Mouse (Mus musculus) stomach, embryonic 15.5 days (tissue): ENCODE data around the gene Ubqln4. TPM values are rescaled to one million over a fixed set of nuclear protein-coding genes. Genes with fewer than 3 reads are reported as not detected.
"Not testable (repeated sequence)": the region's sequence is repeated elsewhere in the genome, so short reads cannot be mapped to it uniquely, and the experiment has no call there.

Experiments used
- ATAC-seq: fragments of 200-750 bp; cut with Nextera tagmentation; 2 replicates; pipeline ENCODE4 v1.8.0; 2017; ENCODE audit warnings: low read depth, moderate number of reproducible peaks, moderate TSS enrichment; ENCODE audit not compliant: insufficient read depth, low FRiP score
- H3K27ac ChIP-seq: fragments of 300-500 bp; sonication (generic); 2 replicates; pipeline ENCODE4 v1.5.1; 2015; ENCODE audit warnings: mild to moderate bottlenecking, inconsistent platforms
- H3K27me3 ChIP-seq: fragments of 300-500 bp; sonication (generic); replicated peaks from 2 replicates; pipeline ENCODE4 v1.6.1; 2015; ENCODE audit warnings: inconsistent platforms
- H3K36me3 ChIP-seq: fragments of 300-500 bp; sonication (generic); 2 replicates; pipeline ENCODE4 v1.6.1; 2015; ENCODE audit warnings: inconsistent platforms
- H3K4me1 ChIP-seq: fragments of 300-500 bp; sonication (generic); 2 replicates; pipeline ENCODE4 v1.6.1; 2015; ENCODE audit warnings: inconsistent platforms
- H3K4me2 ChIP-seq: fragments of 300-500 bp; sonication (generic); 2 replicates; pipeline ENCODE4 v1.6.1; 2015; ENCODE audit warnings: mild to moderate bottlenecking, inconsistent platforms
- H3K4me3 ChIP-seq: fragments of 300-500 bp; sonication (generic); replicated peaks from 2 replicates; pipeline ENCODE4 v1.5.1; 2015; ENCODE audit warnings: inconsistent platforms
- H3K9ac ChIP-seq: fragments of 300-500 bp; sonication (generic); 2 replicates; pipeline ENCODE4 v1.6.1; 2015; ENCODE audit warnings: inconsistent platforms
- H3K9me3 ChIP-seq: fragments of 300-500 bp; sonication (generic); 2 replicates; pipeline ENCODE4 v1.6.1; 2016; ENCODE audit warnings: inconsistent platforms
- WGBS: fragments of 180-500 bp; shearing (Covaris S2); methylation state at CpG from one replicate; pipeline ENCODE4 v1.1.7; 2015; 5-methylcytosine and 5-hydroxymethylcytosine counted together
- polyA plus RNA-seq: library from polyadenylated mRNA; unstranded; fragments of >200 nt; fragmentation: Nextera tagmentation; extraction: Ambion mirVana; gene quantifications from 2 replicates; pipeline ENCODE4 v1.2.1, GENCODE M21; 2015

Gene Ubqln4
- polyA plus RNA-seq, 1 experiment from 2014 or later = 40.2 TPM

DNA sequence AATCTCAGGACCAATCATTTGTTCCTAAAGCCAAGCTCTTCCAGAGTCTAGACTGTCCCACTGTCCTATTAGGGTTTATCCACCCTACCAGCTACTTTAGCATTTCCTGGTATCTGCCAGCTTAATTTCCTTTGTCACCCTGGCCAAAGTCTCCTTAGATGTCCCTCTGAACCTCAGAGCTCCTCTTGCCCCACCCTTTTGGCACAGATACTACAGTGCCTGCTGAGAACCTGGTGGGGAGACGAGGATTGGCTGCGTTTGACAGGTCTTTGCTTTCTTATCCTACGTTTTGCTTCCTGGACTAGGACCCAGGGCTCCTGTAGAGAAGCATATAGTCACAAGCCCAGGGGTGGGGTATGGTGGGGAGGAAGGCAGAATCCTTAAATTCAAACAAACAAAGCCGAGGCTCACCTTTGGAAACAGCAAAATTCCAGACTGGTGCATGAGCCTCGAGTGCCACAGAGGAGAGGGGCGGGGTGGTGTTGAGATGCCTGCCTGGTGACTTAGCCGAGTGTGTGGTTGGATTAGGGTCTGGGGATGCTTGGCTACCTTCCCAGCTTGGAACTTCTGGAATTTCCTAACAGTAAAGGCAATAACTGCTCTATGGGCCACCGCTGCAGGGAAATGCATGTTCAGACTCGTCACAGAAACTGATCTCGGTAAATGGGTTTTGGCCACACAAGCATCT, 40.5 kb downstream of the Ubqln4 start:
- WGBS = 38% methylated on average over 10 of the region's 10 CpGs
- H3K27me3 ChIP-seq = no peaks in the 10 kb centered on the region
- H3K4me3 ChIP-seq = no peak overlapping the region
- peaks cover 23% of the 10 kb centered on the region for H3K4me1 ChIP-seq
- no peaks in the 10 kb centered on the region for H3K9me3 ChIP-seq
- no peaks in the 10 kb centered on the region for H3K36me3 ChIP-seq
- H3K9ac ChIP-seq = no peak overlapping the region
- H3K4me2 ChIP-seq = 0 out of 2 replicates have a peak overlapping the region, but pooled peaks have one; percentile 16
- H3K27ac ChIP-seq = no peak overlapping the region
- no peak for ATAC-seq

DNA sequence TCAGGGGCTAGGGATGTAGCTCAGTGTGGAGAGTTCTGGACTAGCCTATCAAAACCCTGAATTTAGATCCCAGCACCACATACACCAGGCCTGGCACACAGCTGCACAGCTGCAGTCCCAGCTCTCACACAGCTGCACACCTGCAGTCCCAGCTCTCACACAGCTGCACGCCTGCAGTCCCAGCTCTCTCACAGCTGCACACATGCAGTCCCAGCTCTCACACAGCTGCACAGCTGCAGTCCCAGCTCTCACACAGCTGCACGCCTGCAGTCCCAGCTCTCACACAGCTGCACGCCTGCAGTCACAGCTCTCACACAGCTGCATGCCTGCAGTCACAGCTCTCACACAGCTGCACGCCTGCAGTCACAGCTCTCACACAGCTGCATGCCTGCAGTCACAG, 43.0 kb downstream of the Ubqln4 start:
- not testable (repeated sequence) for H3K27me3 ChIP-seq, H3K4me3 ChIP-seq, H3K9ac ChIP-seq, H3K36me3 ChIP-seq, H3K4me2 ChIP-seq, H3K27ac ChIP-seq, ATAC-seq, H3K9me3 ChIP-seq
- H3K4me1 ChIP-seq = peaks cover 19% of the 10 kb centered on the region
- WGBS = 79% methylated on average over 4 of the region's 4 CpGs

DNA sequence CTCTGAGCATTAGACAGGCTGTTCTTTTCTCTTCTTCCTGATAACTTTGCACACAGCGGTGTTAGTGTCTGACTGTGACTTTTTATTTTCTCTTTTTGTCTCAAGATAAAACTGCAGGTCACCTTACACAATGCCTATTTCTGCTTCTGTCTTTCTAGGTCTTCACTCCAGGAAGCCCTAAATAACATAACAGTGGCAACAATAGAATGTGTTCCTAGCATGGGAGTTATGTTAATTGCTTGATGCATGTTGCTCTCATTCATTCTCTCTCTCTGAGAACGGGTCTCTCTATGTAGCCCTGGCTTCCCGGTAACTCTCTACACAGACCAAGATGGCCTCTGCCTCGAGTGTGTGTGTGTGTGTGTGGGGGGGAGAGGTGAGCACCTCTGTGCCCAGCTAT, 48.9 kb downstream of the Ubqln4 start:
- Histone ChIP-seq H3K27ac (no peak overlapping the region), H3K36me3 (no peaks in the 10 kb centered on the region), H3K27me3 (no peaks in the 10 kb centered on the region), H3K9me3 (no peaks in the 10 kb centered on the region), H3K9ac (no peak overlapping the region), H3K4me3 (no peak overlapping the region), H3K4me1 (peaks cover under 1% of the 10 kb centered on the region; the same call in 1 of the 2 replicates), H3K4me2 (no peak overlapping the region)
- ATAC-seq = no peak
- WGBS = 71% methylated on average over 4 of the region's 4 CpGs

DNA sequence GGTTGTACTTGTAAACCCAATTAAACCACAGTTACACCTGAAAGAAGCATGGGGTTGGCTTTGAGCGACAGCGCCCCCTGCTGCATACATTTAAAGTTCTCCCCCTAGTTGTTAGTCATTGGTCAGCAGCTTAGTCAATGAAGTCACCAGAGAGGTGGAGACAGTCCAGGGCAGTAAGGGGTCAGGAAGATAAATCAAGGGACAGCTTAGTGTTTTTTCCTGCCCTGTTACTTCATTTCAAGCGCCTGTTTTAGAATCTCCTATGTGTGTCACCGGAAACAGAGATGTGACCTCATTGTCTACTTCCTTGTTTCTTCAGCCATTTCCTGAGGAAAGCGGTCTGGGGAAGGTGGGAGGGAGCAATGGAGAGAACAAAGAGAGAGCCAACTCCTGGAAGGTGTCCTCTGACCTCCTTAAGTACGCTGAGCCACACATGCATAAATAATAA, 50.2 kb downstream of the Ubqln4 start:
- H3K4me3 ChIP-seq = no peak overlapping the region
- 19% methylated on average over 6 of the region's 6 CpGs for WGBS
- no peaks in the 10 kb centered on the region for H3K36me3 ChIP-seq
- no peak overlapping the region for H3K27ac ChIP-seq
- H3K9ac ChIP-seq = no peak overlapping the region
- no peak overlapping the region for H3K4me2 ChIP-seq
- H3K4me1 ChIP-seq = peaks cover 5% of the 10 kb centered on the region; the same call in 1 of the 2 replicates
- ATAC-seq = peak; percentile 64; the same call in 1 of the 2 replicates
- H3K27me3 ChIP-seq = no peaks in the 10 kb centered on the region
- H3K9me3 ChIP-seq = no peaks in the 10 kb centered on the region

DNA sequence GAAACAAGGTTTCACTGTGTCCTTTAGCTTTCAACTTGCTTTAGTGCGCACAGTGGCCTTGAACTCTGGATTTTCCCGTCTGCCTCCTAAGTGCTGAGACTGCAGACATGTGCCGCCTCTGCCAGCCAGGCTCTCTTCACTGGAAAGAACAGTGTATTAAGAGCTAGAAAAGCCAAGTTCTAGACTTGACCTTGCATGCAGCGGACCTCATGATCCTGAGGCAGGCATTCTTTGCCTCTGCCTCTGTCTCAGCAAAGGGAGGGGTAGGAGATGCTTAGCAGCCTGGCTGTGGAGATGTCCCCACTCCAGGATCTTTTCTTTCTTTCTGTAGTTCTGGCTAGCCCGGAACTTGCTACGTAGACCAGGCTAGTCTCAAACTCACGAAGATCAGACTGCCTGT, 51.3 kb downstream of the Ubqln4 start:
- Histone ChIP-seq H3K36me3 (no peaks in the 10 kb centered on the region), H3K9me3 (no peaks in the 10 kb centered on the region), H3K4me2 (no peak overlapping the region), H3K4me3 (no peak overlapping the region), H3K4me1 (peaks cover 5% of the 10 kb centered on the region; the same call in 1 of the 2 replicates), H3K9ac (no peak overlapping the region), H3K27me3 (no peaks in the 10 kb centered on the region), H3K27ac (no peak overlapping the region)
- ATAC-seq = no peak
- 92% methylated on average over 7 of the region's 7 CpGs for WGBS

DNA sequence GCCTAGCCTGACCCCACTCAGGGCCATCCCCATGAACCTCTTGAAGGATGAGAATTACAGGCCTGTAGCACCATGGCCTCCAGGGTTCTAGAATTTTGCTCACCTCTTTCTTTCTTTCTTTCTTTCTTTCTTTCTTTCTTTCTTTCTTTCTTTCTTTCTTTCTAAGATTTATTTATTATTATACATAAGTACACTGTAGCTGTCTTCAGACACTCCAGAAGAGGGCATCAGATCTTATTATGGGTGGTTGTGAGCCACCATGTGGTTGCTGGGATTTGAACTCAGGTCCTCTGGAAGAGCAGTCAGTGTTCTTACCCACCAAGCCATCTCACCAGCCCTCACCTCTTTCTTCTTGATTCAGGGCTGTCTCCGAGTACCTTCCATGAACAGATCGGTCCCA, 52.1 kb downstream of the Ubqln4 start, which contains the start of gene Arhgef2:
Gene Arhgef2 (plus strand): TSS at position 301 of the 400 bp plus-strand sequence.
- not testable (repeated sequence) for H3K4me1 ChIP-seq, ATAC-seq
- WGBS = 95% methylated on average over 2 of the region's 2 CpGs

DNA sequence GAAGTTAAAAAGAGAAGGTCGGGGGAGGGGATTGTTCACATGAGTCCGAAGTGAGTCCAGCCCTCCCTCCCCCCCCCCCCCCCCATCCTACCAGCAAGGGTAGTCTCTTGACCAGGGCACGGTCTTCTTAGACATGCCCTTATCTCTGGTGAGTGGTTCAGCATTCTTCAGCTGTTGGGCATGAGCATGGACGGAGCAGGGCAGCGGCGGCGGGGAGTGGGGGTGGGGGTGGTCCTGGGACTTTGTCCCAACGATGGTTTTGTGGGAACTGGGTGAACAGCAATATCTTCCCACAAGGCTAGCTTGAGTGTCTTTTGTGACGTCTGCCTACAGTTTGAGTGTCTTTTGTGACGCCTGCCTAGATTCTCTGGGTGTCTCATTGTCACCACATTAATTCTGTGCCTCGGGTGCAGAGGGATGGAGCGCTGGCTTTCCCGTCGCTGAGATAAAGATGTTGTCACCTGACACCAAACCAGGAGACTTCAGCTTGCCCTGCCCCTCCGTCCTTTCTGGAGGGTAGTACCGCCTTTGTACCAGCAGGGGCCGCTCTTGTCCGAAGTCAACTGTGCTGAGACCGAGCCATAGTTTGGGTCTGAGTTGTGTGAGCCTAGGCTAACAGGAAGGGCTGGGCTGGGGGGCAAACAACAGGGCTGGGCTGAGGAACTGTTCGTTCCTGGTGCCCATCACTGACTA, 53.7 kb downstream of the Ubqln4 start:
- Histone ChIP-seq H3K27ac (no peak overlapping the region), H3K4me1 (peaks cover 5% of the 10 kb centered on the region; the same call in 1 of the 2 replicates), H3K9me3 (no peaks in the 10 kb centered on the region), H3K27me3 (no peaks in the 10 kb centered on the region), H3K36me3 (no peaks in the 10 kb centered on the region), H3K4me2 (peak overlapping the region; percentile 49), H3K9ac (peak overlapping the region; percentile 2; the same call in 1 of the 2 replicates), H3K4me3 (peak overlapping the region; percentile 15; the same call in 1 of the 2 replicates)
- under 1% methylated on average over 20 of the region's 20 CpGs for WGBS
- ATAC-seq = peak; percentile 81

More for the DNA sequence above, 52.1 kb downstream of the Ubqln4 start, which contains the start of gene Arhgef2:
- not testable (repeated sequence) for H3K36me3 ChIP-seq, H3K4me2 ChIP-seq, H3K27ac ChIP-seq, H3K4me3 ChIP-seq, H3K9me3 ChIP-seq, H3K27me3 ChIP-seq, H3K9ac ChIP-seq

DNA sequence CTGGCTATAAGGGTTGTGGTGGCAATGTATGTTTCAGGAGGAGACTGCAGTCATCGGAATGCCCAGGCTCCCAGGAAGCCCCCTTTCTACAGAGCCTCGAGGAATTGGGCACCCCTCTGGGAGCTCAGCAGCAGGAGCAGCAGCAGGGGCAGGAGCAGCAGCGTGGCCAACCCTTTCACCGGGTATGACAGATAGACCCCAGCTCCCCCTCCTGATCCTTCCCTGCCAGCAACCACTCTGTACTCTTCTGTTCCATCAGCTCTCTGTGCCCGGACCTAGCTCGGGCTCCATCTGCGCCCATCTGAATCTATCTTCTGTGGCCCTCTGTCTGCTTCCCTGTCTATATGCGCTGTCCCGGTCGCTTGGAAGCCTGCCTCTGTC, 54.2 kb downstream of the Ubqln4 start:
- Histone ChIP-seq H3K4me1 (peaks cover 5% of the 10 kb centered on the region; the same call in 1 of the 2 replicates), H3K9me3 (no peaks in the 10 kb centered on the region), H3K9ac (peak overlapping the region; percentile 2; the same call in 1 of the 2 replicates), H3K36me3 (no peaks in the 10 kb centered on the region), H3K27ac (no peak overlapping the region), H3K4me3 (no peak overlapping the region), H3K27me3 (no peaks in the 10 kb centered on the region), H3K4me2 (peak overlapping the region; percentile 49)
- 27% methylated on average over 10 of the region's 10 CpGs for WGBS
- peak; percentile 6; the same call in 1 of the 2 replicates for ATAC-seq

DNA sequence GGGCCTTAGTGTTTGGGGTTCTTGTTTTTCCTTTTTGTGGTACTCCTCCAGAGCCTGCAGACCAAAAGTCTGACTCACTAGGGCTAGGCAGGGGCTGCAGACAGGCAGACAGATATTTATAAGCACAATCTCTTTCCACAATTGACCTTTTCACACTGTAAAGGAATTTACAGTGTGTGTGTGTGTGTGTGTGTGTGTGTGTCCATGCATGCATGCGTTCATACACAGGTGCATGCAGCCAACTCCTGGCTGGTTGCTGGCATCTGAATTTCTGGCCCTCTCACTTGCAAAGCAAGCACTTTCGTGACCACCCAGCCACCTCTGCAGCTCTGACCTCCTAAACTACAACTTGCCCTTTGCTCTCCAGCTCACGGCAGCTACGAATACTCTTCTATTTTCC, 55.5 kb downstream of the Ubqln4 start:
- Histone ChIP-seq H3K9me3 (no peaks in the 10 kb centered on the region), H3K9ac (no peak overlapping the region), H3K27me3 (no peaks in the 10 kb centered on the region), H3K4me3 (no peak overlapping the region), H3K4me1 (peaks cover 5% of the 10 kb centered on the region; the same call in 1 of the 2 replicates), H3K4me2 (no peak overlapping the region), H3K36me3 (no peaks in the 10 kb centered on the region), H3K27ac (no peak overlapping the region)
- 50% methylated on average over 4 of the region's 4 CpGs for WGBS
- ATAC-seq = no peak

DNA sequence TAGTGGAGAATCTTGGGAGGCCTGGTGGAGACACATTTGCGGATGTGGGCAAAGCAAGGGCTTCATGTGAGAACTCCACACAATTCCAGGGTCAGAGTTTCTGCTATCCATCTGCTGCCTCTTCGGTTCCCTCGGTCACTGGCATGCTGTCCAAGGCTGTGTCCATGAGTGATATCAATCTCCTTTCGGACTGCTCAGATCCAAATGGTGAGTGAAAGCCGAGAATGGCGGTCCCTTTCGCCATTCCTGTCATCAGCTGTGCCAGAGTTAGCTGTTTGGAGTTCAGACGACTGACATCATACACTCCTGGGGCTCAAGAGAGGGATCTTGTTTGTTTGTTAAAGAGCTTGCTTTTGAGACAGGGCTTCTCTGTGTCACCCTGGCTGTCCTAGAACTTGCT, 60.9 kb downstream of the Ubqln4 start:
- Histone ChIP-seq H3K4me2 (no peak overlapping the region), H3K27me3 (no peaks in the 10 kb centered on the region), H3K36me3 (no peaks in the 10 kb centered on the region), H3K27ac (no peak overlapping the region), H3K9ac (no peak overlapping the region), H3K4me1 (peaks cover 25% of the 10 kb centered on the region), H3K4me3 (no peak overlapping the region), H3K9me3 (no peaks in the 10 kb centered on the region)
- 79% methylated on average over 8 of the region's 8 CpGs for WGBS
- ATAC-seq = no peak

DNA sequence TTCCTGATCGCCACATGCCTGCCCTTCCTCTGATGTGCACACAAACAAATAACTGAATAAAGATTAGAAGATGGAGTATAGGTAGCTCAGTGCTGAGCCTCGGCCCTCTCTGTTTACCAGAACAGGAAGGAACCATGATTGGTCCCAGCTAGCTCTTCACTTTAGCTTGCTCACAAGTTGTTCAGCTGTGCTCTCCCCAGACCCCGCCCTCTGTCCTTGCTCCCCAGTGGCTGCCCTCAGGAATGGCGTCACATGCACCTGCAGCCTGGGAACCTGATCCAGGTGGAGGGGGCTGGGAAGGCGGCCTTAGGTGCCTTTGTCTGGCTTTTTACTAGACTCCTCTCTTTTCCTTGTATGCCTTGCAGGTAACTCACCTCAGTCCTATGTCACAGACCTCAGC, 61.6 kb downstream of the Ubqln4 start:
- 56% methylated on average over 5 of the region's 5 CpGs for WGBS
- Histone ChIP-seq H3K27ac (peak overlapping the region; percentile 52), H3K4me2 (peak overlapping the region; percentile 41), H3K27me3 (no peaks in the 10 kb centered on the region), H3K4me3 (no peak overlapping the region; the same call in 1 of the 2 replicates), H3K9me3 (no peaks in the 10 kb centered on the region), H3K9ac (no peak overlapping the region), H3K36me3 (no peaks in the 10 kb centered on the region), H3K4me1 (peaks cover 25% of the 10 kb centered on the region)
- ATAC-seq = peak; percentile 74

DNA sequence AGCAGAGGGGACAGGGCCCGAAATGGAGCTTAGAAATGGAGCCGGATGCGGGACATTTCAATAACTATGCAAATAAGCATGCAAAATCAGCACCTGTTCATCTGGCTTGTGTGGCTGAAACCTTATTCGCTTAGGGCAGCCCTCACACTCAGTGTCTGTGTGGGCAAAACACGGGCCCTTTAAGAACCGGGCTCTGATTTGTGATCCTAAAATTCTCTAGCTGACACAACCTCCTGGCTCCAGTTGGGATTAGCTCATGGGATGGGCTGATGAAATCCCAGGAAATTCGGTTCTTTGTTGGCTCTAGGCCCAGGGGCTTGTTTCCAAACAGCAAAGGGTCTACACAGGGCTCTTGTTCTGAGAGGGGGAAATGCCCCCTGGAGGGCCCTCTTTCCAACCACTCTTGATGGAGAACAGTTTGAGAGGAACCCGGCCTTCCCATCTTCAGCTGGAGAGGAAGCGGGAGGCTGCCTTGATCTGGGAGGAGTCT, 62.4 kb downstream of the Ubqln4 start:
- 43% methylated on average over 9 of the region's 9 CpGs for WGBS

More for the DNA sequence above, 62.4 kb downstream of the Ubqln4 start:
- no peaks in the 10 kb centered on the region for H3K9me3 ChIP-seq
- H3K4me1 ChIP-seq = peaks cover 27% of the 10 kb centered on the region
- no peaks in the 10 kb centered on the region for H3K36me3 ChIP-seq
- no peak overlapping the region for H3K9ac ChIP-seq
- peak overlapping the region; percentile 15; the same call in 1 of the 2 replicates for H3K4me3 ChIP-seq
- peak overlapping the region; percentile 41 for H3K4me2 ChIP-seq
- H3K27ac ChIP-seq = peak overlapping the region; percentile 52
- ATAC-seq = no peak
- no peaks in the 10 kb centered on the region for H3K27me3 ChIP-seq
